Mouse (Mus musculus): Measurements from ENCODE around the gene Armcx5. TPM values are rescaled to one million over a fixed set of nuclear protein-coding genes. Genes with fewer than 3 reads are reported as not detected.
"Not testable (repeated sequence)": the region's sequence is repeated elsewhere in the genome, so short reads cannot be mapped to it uniquely, and the experiment has no call there.

Gene Armcx5
- polyA plus RNA-seq, 2 experiments, result 1.7 to 2.4 TPM

GRCm38 (mm10) chrX:135725161-135725560 lies 17.4 kb upstream of the Armcx5 start, which contains the start of gene Tmsb15a:
Gene Tmsb15a (minus strand): TSS chrX:135725261.
- Histone ChIP-seq H3K4me1 (replicated peaks; ENCODE audit: control insufficient read depth in 2 of 2, insufficient read depth in 2 of 2, low read length in 1 of 2) (no peaks in the 10 kb centered on the region), H3K36me3 (replicated peaks; ENCODE audit: control insufficient read depth, insufficient read depth, low read depth) (no peaks in the 10 kb centered on the region), H3K27me3 (ENCODE audit: control insufficient read depth, insufficient read depth, low read length) (no peaks in the 10 kb centered on the region), H3K4me2 (ENCODE audit: low read depth) (no peak within 1 kb of the TSS), H3K27ac (no peak within 1 kb of the TSS), H3K4me3 (ENCODE audit: insufficient read depth in 1 of 2, low read depth in 2 of 2, low read length in 2 of 2) (no peak within 1 kb of the TSS), H3K9me3 (ENCODE audit: control insufficient read depth, low read length) (no peaks in the 10 kb centered on the region), H3K9ac (replicated peaks) (no peak within 1 kb of the TSS)
- DNase-seq (ENCODE audit: low read depth in 3 of 3, low spot score in 3 of 3) (no peak), ATAC-seq (ENCODE audit: insufficient read depth) (no peak)
- 66% methylated on average over 10 of the region's 10 CpGs for WGBS (ENCODE audit: insufficient replicate concordance)
- TF ChIP-seq CTCF (IDR thresholded peaks at IDR 0.05; ENCODE audit: low read depth) (no peak), EP300 (IDR thresholded peaks at IDR 0.05; ENCODE audit: low read depth) (no peak)

- H3K27ac ChIP-seq, result no peak overlapping the region
- no peaks in the 10 kb centered on the region for H3K9me3 ChIP-seq (ENCODE audit: control insufficient read depth, low read length)
- H3K4me3 ChIP-seq (ENCODE audit: insufficient read depth in 1 of 2, low read depth in 2 of 2, low read length in 2 of 2), result no peak overlapping the region
- no peaks in the 10 kb centered on the region for H3K36me3 ChIP-seq (replicated peaks; ENCODE audit: control insufficient read depth, insufficient read depth, low read depth)
- H3K4me2 ChIP-seq (ENCODE audit: low read depth), result no peak overlapping the region
- no peaks in the 10 kb centered on the region for H3K27me3 ChIP-seq (ENCODE audit: control insufficient read depth, insufficient read depth, low read length)
- DNase-seq (ENCODE audit: low read depth in 3 of 3, low spot score in 3 of 3) (no peak), ATAC-seq (ENCODE audit: insufficient read depth) (no peak)
- H3K9ac ChIP-seq (replicated peaks), result no peak overlapping the region
- no peak for TF ChIP-seq EP300 (IDR thresholded peaks at IDR 0.05; ENCODE audit: low read depth)
- no peak for TF ChIP-seq CTCF (IDR thresholded peaks at IDR 0.05; ENCODE audit: low read depth)
- peaks cover 0 to 6% of the 10 kb centered on the region in 2 experiments; a peak in 2 of 4 replicates for H3K4me1 ChIP-seq (replicated peaks; ENCODE audit: control insufficient read depth in 2 of 2, insufficient read depth in 2 of 2, low read length in 1 of 2)
- 72% methylated on average over 2 of the region's 2 CpGs for WGBS (ENCODE audit: insufficient replicate concordance)
Observed at GRCm38 (mm10) chrX:135738730-135739520, 3.6 kb upstream of the Armcx5 start.

GRCm38 (mm10) chrX:135743056-135743355 lies 473 bp downstream of the Armcx5 start:
- Histone ChIP-seq H3K4me1 (replicated peaks; ENCODE audit: control insufficient read depth in 2 of 2, insufficient read depth in 2 of 2, low read length in 1 of 2) (peaks cover 0 to 6% of the 10 kb centered on the region in 2 experiments; a peak in 2 of 4 replicates), H3K9me3 (ENCODE audit: control insufficient read depth, low read length) (no peaks in the 10 kb centered on the region), H3K4me2 (ENCODE audit: low read depth) (peak overlapping the region; percentile 71), H3K27ac (peak overlapping the region; percentile 39), H3K36me3 (replicated peaks; ENCODE audit: control insufficient read depth, insufficient read depth, low read depth) (no peaks in the 10 kb centered on the region), H3K4me3 (ENCODE audit: insufficient read depth in 1 of 2, low read depth in 2 of 2, low read length in 2 of 2) (peak overlapping the region; percentile 75 to 93), H3K27me3 (ENCODE audit: control insufficient read depth, insufficient read depth, low read length) (no peaks in the 10 kb centered on the region), H3K9ac (replicated peaks) (peak overlapping the region; percentile 64)
- peak; percentile 46; the same call in 1 of the 2 replicates for ATAC-seq (ENCODE audit: insufficient read depth)
- no peak for TF ChIP-seq EP300 (IDR thresholded peaks at IDR 0.05; ENCODE audit: low read depth)
- TF ChIP-seq CTCF (IDR thresholded peaks at IDR 0.05; ENCODE audit: low read depth), result 0 out of 2 replicates have a peak, but pooled peaks have one; percentile 27
- WGBS (ENCODE audit: insufficient replicate concordance), result 6% methylated on average over 7 of the region's 7 CpGs
- peak in 1 of 3 experiments; percentile 4 for DNase-seq (ENCODE audit: low read depth in 3 of 3, low spot score in 3 of 3)

DNA sequence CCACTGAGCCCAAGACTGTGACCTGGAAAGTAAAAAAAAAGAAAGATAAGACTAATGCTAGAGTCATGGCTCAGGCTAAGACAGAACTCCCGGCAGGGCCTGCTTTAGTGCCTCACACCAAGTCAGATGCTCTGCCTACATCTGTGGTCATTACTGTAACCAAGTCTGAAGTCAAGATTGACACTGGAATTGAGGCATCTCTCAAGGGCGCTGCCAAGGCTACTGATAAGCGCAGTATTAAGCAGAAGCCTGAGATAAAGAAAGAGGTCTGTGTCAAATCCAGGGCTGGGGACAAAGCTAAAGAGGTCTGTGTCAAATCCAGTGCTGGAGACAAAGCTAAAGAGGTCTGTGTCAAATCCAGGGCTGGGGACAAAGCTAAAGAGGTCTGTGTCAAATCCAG lies 2.8 kb downstream of the Armcx5 start:
- H3K36me3 ChIP-seq (replicated peaks; ENCODE audit: control insufficient read depth, insufficient read depth, low read depth); H3K4me3 ChIP-seq (ENCODE audit: insufficient read depth in 1 of 2, low read depth in 2 of 2, low read length in 2 of 2); H3K4me2 ChIP-seq (ENCODE audit: low read depth); ATAC-seq (ENCODE audit: insufficient read depth); H3K9me3 ChIP-seq (ENCODE audit: control insufficient read depth, low read length); H3K4me1 ChIP-seq (replicated peaks; ENCODE audit: control insufficient read depth in 2 of 2, insufficient read depth in 2 of 2, low read length in 1 of 2); H3K27ac ChIP-seq; H3K27me3 ChIP-seq (ENCODE audit: control insufficient read depth, insufficient read depth, low read length); H3K9ac ChIP-seq (replicated peaks); DNase-seq (ENCODE audit: low read depth in 3 of 3, low spot score in 3 of 3): not testable (repeated sequence)
- WGBS (ENCODE audit: insufficient replicate concordance), result 82% methylated on average over 3 of the region's 3 CpGs

DNA sequence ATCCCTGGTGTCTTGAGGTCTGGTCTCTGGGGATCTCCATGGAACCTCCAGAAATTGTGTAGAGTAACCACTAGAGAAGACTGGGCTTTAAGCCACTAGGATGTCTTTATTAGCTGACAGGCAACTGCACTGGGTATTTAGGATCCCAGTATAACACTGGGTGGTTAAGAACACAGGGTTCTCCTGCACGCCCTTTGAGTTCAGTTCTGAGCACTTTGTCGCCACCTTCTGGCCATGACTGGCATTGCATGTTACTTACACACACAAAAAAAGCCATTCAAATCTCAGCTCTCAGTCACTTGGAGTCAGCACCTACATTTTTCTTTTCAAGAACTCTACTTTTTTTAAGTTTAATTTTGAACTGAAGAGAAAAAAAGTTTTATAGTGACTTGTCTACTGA lies 10.3 kb downstream of the Armcx5 start:
- no peak for ATAC-seq (ENCODE audit: insufficient read depth)
- 3% methylated on average over 2 of the region's 2 CpGs for WGBS (ENCODE audit: insufficient replicate concordance)
- peak in 2 of 3 experiments; percentile 28 to 33 for DNase-seq (ENCODE audit: low read depth in 3 of 3, low spot score in 3 of 3)
- H3K27me3 ChIP-seq (ENCODE audit: control insufficient read depth, insufficient read depth, low read length), result no peaks in the 10 kb centered on the region
- no peaks in the 10 kb centered on the region for H3K4me1 ChIP-seq (replicated peaks; ENCODE audit: control insufficient read depth in 2 of 2, insufficient read depth in 2 of 2, low read length in 1 of 2)
- TF ChIP-seq CTCF (IDR thresholded peaks at IDR 0.05; ENCODE audit: low read depth), result peak; percentile 82
- TF ChIP-seq EP300 (IDR thresholded peaks at IDR 0.05; ENCODE audit: low read depth), result no peak
- H3K27ac ChIP-seq, result no peak overlapping the region
- H3K9me3 ChIP-seq (ENCODE audit: control insufficient read depth, low read length), result no peaks in the 10 kb centered on the region
- no peak overlapping the region for H3K4me3 ChIP-seq (ENCODE audit: insufficient read depth in 1 of 2, low read depth in 2 of 2, low read length in 2 of 2)
- no peak overlapping the region for H3K4me2 ChIP-seq (ENCODE audit: low read depth)
- H3K36me3 ChIP-seq (replicated peaks; ENCODE audit: control insufficient read depth, insufficient read depth, low read depth), result no peaks in the 10 kb centered on the region
- no peak overlapping the region for H3K9ac ChIP-seq (replicated peaks)

All from liver, embryonic 14.5 days (tissue).